Mouse (Mus musculus): ENCODE data around the gene Mag. TPM values are rescaled to one million over a fixed set of nuclear protein-coding genes. Genes with fewer than 3 reads are reported as not detected.

The Mag gene
- total and polyA plus RNA-seq, 3 experiments, result not detected

DNA sequence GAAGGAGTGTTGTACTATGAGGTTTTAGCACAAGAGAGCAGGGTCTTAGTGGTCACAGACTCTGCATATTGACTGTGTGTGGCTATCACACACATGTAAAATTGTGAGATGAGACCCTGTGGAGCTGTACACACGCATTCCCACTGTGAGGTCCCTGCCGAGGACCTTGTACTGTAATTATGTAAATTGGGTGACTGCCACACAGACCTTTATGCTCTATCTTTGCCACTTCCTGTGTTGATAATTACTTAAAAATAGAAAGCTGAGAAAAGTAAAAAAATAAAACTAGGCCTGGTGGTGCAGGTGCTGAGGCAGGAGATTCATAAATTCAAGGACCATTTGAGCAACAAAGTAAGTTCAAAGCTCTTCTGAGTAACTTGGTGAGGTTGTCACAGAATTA is 24.0 kb downstream of the Mag start:
- Histone ChIP-seq H3K4me3 (ENCODE audit: low read depth, low read length) (no peak overlapping the region), H3K27me3 (ENCODE audit: insufficient read depth, low read length) (peaks cover 3% of the 10 kb centered on the region; the same call in 1 of the 2 replicates), H3K9me3 (replicated peaks) (no peaks in the 10 kb centered on the region), H3K36me3 (replicated peaks) (no peaks in the 10 kb centered on the region), H3K4me1 (ENCODE audit: insufficient read depth, low read depth, low read length) (no peaks in the 10 kb centered on the region)
- ATAC-seq (ENCODE audit: extremely low read depth, insufficient number of reproducible peaks, low FRiP score, poor library complexity, severe bottlenecking) (no peak), DNase-seq (ENCODE audit: low spot score) (no peak)
- TF ChIP-seq GATA1 (IDR thresholded peaks at IDR 0.05; ENCODE audit: borderline replicate concordance, low read length), result no peak

DNA sequence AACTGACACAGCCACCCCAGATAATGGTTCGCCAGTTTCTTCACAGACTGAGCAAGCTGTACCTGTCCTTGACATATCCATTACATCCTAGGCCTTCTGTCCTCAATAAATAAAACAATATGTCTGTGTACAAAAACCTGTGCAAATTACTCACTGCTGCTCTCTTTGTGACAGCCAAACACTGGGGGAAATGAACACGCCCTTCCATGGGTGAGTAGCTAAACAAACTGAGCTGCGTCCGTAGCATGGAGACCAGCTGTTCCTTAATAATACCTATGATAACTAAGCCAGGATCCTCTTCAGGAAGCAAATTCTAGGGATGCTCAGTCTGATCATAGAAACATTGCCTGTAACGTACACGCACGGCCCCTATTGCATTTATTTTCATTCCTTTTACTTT is 25.9 kb downstream of the Mag start:
- no peak for ATAC-seq (ENCODE audit: extremely low read depth, insufficient number of reproducible peaks, low FRiP score, poor library complexity, severe bottlenecking)
- Histone ChIP-seq H3K9me3 (replicated peaks) (no peaks in the 10 kb centered on the region), H3K4me1 (ENCODE audit: insufficient read depth, low read depth, low read length) (no peaks in the 10 kb centered on the region), H3K4me3 (ENCODE audit: low read depth, low read length) (no peak overlapping the region), H3K27me3 (ENCODE audit: insufficient read depth, low read length) (peaks cover 3% of the 10 kb centered on the region; the same call in 1 of the 2 replicates), H3K36me3 (replicated peaks) (no peaks in the 10 kb centered on the region)
- no peak for DNase-seq (ENCODE audit: low spot score)
- TF ChIP-seq GATA2 (IDR thresholded peaks at IDR 0.05; ENCODE audit: borderline replicate concordance, low read depth, low read length) (no peak), CTCF (IDR thresholded peaks at IDR 0.05; ENCODE audit: low read depth, low read length) (no peak), GATA1 (IDR thresholded peaks at IDR 0.05; ENCODE audit: borderline replicate concordance, low read length) (no peak), TAL1 (conservative IDR thresholded peaks at IDR 0.05; ENCODE audit: low read depth, low read length) (no peak), POLR2AphosphoS5 (IDR thresholded peaks at IDR 0.05; ENCODE audit: insufficient replicate concordance, low read depth, low read length) (no peak)

DNA sequence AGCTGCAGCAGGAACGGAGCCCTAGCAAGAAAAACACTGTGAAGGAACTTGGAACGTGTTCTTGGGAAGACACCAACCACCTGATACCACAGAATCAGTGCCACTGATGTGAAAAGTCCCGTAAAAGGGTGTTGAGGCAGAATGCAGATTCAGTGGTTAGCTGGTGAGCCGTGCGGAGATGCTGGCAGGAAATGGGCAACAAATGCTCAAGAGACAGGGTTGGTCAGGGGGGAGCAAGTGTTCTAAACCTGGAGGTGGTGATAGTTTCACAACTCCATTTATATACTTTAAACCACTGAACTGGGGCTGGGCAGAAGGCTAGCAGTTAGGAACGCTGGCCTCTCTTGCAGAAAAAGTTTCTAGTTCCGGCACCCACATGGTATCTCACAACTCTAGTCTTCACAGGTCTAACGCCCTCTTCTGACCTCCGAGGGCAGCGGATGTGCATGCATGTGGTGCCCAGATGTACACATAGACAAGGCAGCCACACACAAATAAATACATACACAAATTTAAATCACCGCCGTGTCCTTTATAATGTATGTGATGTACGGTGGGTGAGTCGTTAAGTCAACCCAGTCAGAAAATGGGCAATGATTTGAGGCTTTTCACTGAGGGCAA is 27.0 kb downstream of the Mag start:
- ATAC-seq (ENCODE audit: extremely low read depth, insufficient number of reproducible peaks, low FRiP score, poor library complexity, severe bottlenecking) (no peak), DNase-seq (ENCODE audit: low spot score) (no peak)
- Histone ChIP-seq H3K4me1 (ENCODE audit: insufficient read depth, low read depth, low read length) (no peaks in the 10 kb centered on the region), H3K9me3 (replicated peaks) (no peaks in the 10 kb centered on the region), H3K36me3 (replicated peaks) (no peaks in the 10 kb centered on the region), H3K27me3 (ENCODE audit: insufficient read depth, low read length) (peaks cover 3% of the 10 kb centered on the region; the same call in 1 of the 2 replicates), H3K4me3 (ENCODE audit: low read depth, low read length) (no peak overlapping the region)
- TF ChIP-seq POLR2AphosphoS5 (IDR thresholded peaks at IDR 0.05; ENCODE audit: insufficient replicate concordance, low read depth, low read length), result no peak
- no peak for TF ChIP-seq TAL1 (conservative IDR thresholded peaks at IDR 0.05; ENCODE audit: low read depth, low read length)
- TF ChIP-seq GATA1 (IDR thresholded peaks at IDR 0.05; ENCODE audit: borderline replicate concordance, low read length), result no peak
- TF ChIP-seq GATA2 (IDR thresholded peaks at IDR 0.05; ENCODE audit: borderline replicate concordance, low read depth, low read length), result no peak
- TF ChIP-seq CTCF (IDR thresholded peaks at IDR 0.05; ENCODE audit: low read depth, low read length), result no peak

DNA sequence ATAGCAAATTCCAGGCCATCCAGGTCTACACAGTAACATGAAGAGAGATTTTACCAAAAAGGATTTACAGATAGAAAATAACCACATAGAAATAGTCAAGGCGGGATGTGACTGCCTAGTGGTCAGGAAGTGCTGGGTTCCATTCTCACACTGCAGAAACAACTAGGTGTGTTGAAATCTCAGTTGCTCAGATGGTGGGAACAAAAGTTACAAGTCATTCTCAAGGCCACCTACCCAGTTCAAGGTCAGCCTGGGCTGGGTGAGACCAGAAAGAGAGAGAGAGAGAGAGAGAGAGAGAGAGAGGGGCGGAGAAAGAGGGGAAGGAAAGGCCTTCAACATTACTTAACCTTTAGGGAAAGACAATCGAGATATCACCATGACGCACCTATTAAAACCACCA is 27.8 kb downstream of the Mag start:
- Histone ChIP-seq H3K27me3 (ENCODE audit: insufficient read depth, low read length) (no peaks in the 10 kb centered on the region), H3K4me1 (ENCODE audit: insufficient read depth, low read depth, low read length) (no peaks in the 10 kb centered on the region), H3K9me3 (replicated peaks) (no peaks in the 10 kb centered on the region), H3K36me3 (replicated peaks) (no peaks in the 10 kb centered on the region), H3K4me3 (ENCODE audit: low read depth, low read length) (no peak overlapping the region)
- DNase-seq (ENCODE audit: low spot score) (no peak), ATAC-seq (ENCODE audit: extremely low read depth, insufficient number of reproducible peaks, low FRiP score, poor library complexity, severe bottlenecking) (no peak)
- TF ChIP-seq CTCF (IDR thresholded peaks at IDR 0.05; ENCODE audit: low read depth, low read length) (no peak), GATA1 (IDR thresholded peaks at IDR 0.05; ENCODE audit: borderline replicate concordance, low read length) (no peak), GATA2 (IDR thresholded peaks at IDR 0.05; ENCODE audit: borderline replicate concordance, low read depth, low read length) (no peak), TAL1 (conservative IDR thresholded peaks at IDR 0.05; ENCODE audit: low read depth, low read length) (no peak), POLR2AphosphoS5 (IDR thresholded peaks at IDR 0.05; ENCODE audit: insufficient replicate concordance, low read depth, low read length) (no peak)

DNA sequence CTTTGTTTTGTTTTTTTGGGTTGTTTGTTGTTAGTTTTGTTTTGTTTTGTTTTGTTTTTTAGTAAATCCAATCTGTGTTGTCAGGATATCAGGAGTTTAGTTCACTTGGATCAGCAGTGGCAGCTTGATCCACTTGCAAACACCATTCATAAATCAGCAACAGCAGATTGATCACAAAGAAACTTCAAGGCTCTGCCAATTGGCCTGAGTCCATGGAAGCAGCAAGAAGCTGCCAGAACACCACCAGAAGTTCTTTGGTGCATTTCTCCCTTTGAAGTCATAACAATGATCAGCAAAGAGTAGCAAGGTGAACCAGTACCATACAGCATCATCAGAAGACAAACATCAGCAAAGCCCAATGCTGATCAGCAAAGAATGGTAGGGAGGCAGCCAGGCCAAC is 30.6 kb downstream of the Mag start:
- TF ChIP-seq TAL1 (conservative IDR thresholded peaks at IDR 0.05; ENCODE audit: low read depth, low read length) (no peak), GATA2 (IDR thresholded peaks at IDR 0.05; ENCODE audit: borderline replicate concordance, low read depth, low read length) (no peak), CTCF (IDR thresholded peaks at IDR 0.05; ENCODE audit: low read depth, low read length) (no peak), POLR2AphosphoS5 (IDR thresholded peaks at IDR 0.05; ENCODE audit: insufficient replicate concordance, low read depth, low read length) (no peak), GATA1 (IDR thresholded peaks at IDR 0.05; ENCODE audit: borderline replicate concordance, low read length) (no peak)
- no peak for ATAC-seq (ENCODE audit: extremely low read depth, insufficient number of reproducible peaks, low FRiP score, poor library complexity, severe bottlenecking)
- no peaks in the 10 kb centered on the region for H3K9me3 ChIP-seq (replicated peaks)
- H3K27me3 ChIP-seq (ENCODE audit: insufficient read depth, low read length), result no peaks in the 10 kb centered on the region
- H3K4me3 ChIP-seq (ENCODE audit: low read depth, low read length), result no peak overlapping the region
- H3K4me1 ChIP-seq (ENCODE audit: insufficient read depth, low read depth, low read length), result no peaks in the 10 kb centered on the region
- no peak for DNase-seq (ENCODE audit: low spot score)
- no peaks in the 10 kb centered on the region for H3K36me3 ChIP-seq (replicated peaks)

DNA sequence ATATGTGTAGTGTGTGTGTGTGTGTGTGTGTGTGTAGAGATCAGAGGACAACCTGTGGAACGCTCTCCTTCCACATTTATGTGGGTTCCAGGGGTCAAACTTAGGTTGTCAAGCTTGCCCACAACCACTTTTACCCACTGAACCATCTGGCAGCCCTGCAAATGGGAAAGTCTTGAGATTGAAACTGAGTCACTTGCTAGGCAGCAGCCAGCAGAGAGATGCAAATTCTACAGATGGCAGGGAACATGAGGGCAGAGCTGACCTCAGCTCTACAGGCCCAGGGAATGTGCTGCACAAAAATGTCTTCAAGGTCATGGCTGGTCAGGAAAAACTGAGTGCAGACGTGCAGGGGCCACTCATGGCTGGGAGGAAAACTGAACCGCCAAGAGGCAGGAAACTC is 33.3 kb downstream of the Mag start:
- Histone ChIP-seq H3K36me3 (replicated peaks) (no peaks in the 10 kb centered on the region), H3K4me3 (ENCODE audit: low read depth, low read length) (no peak overlapping the region), H3K4me1 (ENCODE audit: insufficient read depth, low read depth, low read length) (no peaks in the 10 kb centered on the region), H3K9me3 (replicated peaks) (no peaks in the 10 kb centered on the region), H3K27me3 (ENCODE audit: insufficient read depth, low read length) (no peaks in the 10 kb centered on the region)
- no peak for TF ChIP-seq CTCF (IDR thresholded peaks at IDR 0.05; ENCODE audit: low read depth, low read length)
- TF ChIP-seq TAL1 (conservative IDR thresholded peaks at IDR 0.05; ENCODE audit: low read depth, low read length), result no peak
- TF ChIP-seq POLR2AphosphoS5 (IDR thresholded peaks at IDR 0.05; ENCODE audit: insufficient replicate concordance, low read depth, low read length), result no peak
- TF ChIP-seq GATA2 (IDR thresholded peaks at IDR 0.05; ENCODE audit: borderline replicate concordance, low read depth, low read length), result no peak
- no peak for TF ChIP-seq GATA1 (IDR thresholded peaks at IDR 0.05; ENCODE audit: borderline replicate concordance, low read length)
- DNase-seq (ENCODE audit: low spot score), result no peak
- no peak for ATAC-seq (ENCODE audit: extremely low read depth, insufficient number of reproducible peaks, low FRiP score, poor library complexity, severe bottlenecking)

Measured in G1E (cell line).